Mouse (Mus musculus): ENCODE measurements around the gene Ggn. TPM values are rescaled to one million over a fixed set of nuclear protein-coding genes. Genes with fewer than 3 reads are reported as not detected.
A peak's percentile ranks its signal among the peaks of the same experiment; 100 is the strongest.
"Not testable (repeated sequence)": the region's sequence is repeated elsewhere in the genome, so short reads cannot be mapped to it uniquely, and the experiment has no call there.

Gene Ggn
- polyA plus RNA-seq, 1 experiment: 0.74 TPM

GRCm38 (mm10) chr7:29180854-29181236, 10.8 kb downstream of the Ggn start:
- Histone ChIP-seq H3K4me3 (ENCODE audit: low read depth, low read length) (peak overlapping the region; percentile 92), H3K27me3 (ENCODE audit: control insufficient read depth, insufficient read depth, low read length) (no peaks in the 10 kb centered on the region), H3K36me3 (ENCODE audit: control insufficient read depth, insufficient read depth, low read length) (peaks cover 9% of the 10 kb centered on the region), H3K4me1 (ENCODE audit: control insufficient read depth, insufficient read depth, insufficient read length, low read length) (peaks cover 5% of the 10 kb centered on the region; the same call in 1 of the 2 replicates), H3K27ac (ENCODE audit: insufficient read depth, low read depth, low read length) (no peak overlapping the region)
- 40% methylated on average over 5 of the region's 5 CpGs for WGBS
- TF ChIP-seq CTCF (IDR thresholded peaks at IDR 0.05; ENCODE audit: extremely low read depth, insufficient read length, insufficient replicate concordance, low read depth, low read length) (no peak), POLR2A (IDR thresholded peaks at IDR 0.05; ENCODE audit: low read depth, low read length) (no peak)

GRCm38 (mm10) chr7:29181323-29181722, 11.3 kb downstream of the Ggn start:
- not testable (repeated sequence) for H3K4me3 ChIP-seq (ENCODE audit: low read depth, low read length); H3K27me3 ChIP-seq (ENCODE audit: control insufficient read depth, insufficient read depth, low read length); H3K27ac ChIP-seq (ENCODE audit: insufficient read depth, low read depth, low read length); H3K36me3 ChIP-seq (ENCODE audit: control insufficient read depth, insufficient read depth, low read length); H3K4me1 ChIP-seq (ENCODE audit: control insufficient read depth, insufficient read depth, insufficient read length, low read length)
- 86% methylated on average over 4 of the region's 4 CpGs for WGBS

GRCm38 (mm10) chr7:29194230-29194629, 24.2 kb downstream of the Ggn start:
- not testable (repeated sequence) for H3K4me1 ChIP-seq (ENCODE audit: control insufficient read depth, insufficient read depth, insufficient read length, low read length); H3K4me3 ChIP-seq (ENCODE audit: low read depth, low read length); H3K36me3 ChIP-seq (ENCODE audit: control insufficient read depth, insufficient read depth, low read length); H3K27ac ChIP-seq (ENCODE audit: insufficient read depth, low read depth, low read length); H3K27me3 ChIP-seq (ENCODE audit: control insufficient read depth, insufficient read depth, low read length)
- 42% methylated on average over 1 of the region's 1 CpGs for WGBS

- no peak overlapping the region for H3K27ac ChIP-seq (ENCODE audit: insufficient read depth, low read depth, low read length)
- no peak overlapping the region for H3K4me3 ChIP-seq (ENCODE audit: low read depth, low read length)
- no peaks in the 10 kb centered on the region for H3K36me3 ChIP-seq (ENCODE audit: control insufficient read depth, insufficient read depth, low read length)
- no peaks in the 10 kb centered on the region for H3K4me1 ChIP-seq (ENCODE audit: control insufficient read depth, insufficient read depth, insufficient read length, low read length)
- no peak for TF ChIP-seq POLR2A (IDR thresholded peaks at IDR 0.05; ENCODE audit: low read depth, low read length)
- TF ChIP-seq CTCF (IDR thresholded peaks at IDR 0.05; ENCODE audit: extremely low read depth, insufficient read length, insufficient replicate concordance, low read depth, low read length): no peak
- 65% methylated on average over 6 of the region's 6 CpGs for WGBS
- no peaks in the 10 kb centered on the region for H3K27me3 ChIP-seq (ENCODE audit: control insufficient read depth, insufficient read depth, low read length)
These were observed 32.6 kb downstream of the Ggn start for GRCm38 (mm10) chr7:29202577-29202976.

GRCm38 (mm10) chr7:29211013-29211412, 41.0 kb downstream of the Ggn start:
- peak overlapping the region; percentile 53 for H3K4me3 ChIP-seq (ENCODE audit: low read depth, low read length)
- 13% methylated on average over 15 of the region's 15 CpGs for WGBS
- H3K36me3 ChIP-seq (ENCODE audit: control insufficient read depth, insufficient read depth, low read length); H3K27me3 ChIP-seq (ENCODE audit: control insufficient read depth, insufficient read depth, low read length); H3K4me1 ChIP-seq (ENCODE audit: control insufficient read depth, insufficient read depth, insufficient read length, low read length): not testable (repeated sequence)
- peak overlapping the region; percentile 26; the same call in 1 of the 2 replicates for H3K27ac ChIP-seq (ENCODE audit: insufficient read depth, low read depth, low read length)

GRCm38 (mm10) chr7:29211415-29212198, 41.6 kb downstream of the Ggn start:
- Histone ChIP-seq H3K36me3 (ENCODE audit: control insufficient read depth, insufficient read depth, low read length) (no peaks in the 10 kb centered on the region), H3K27ac (ENCODE audit: insufficient read depth, low read depth, low read length) (peak overlapping the region; percentile 26), H3K4me1 (ENCODE audit: control insufficient read depth, insufficient read depth, insufficient read length, low read length) (peaks cover 5% of the 10 kb centered on the region), H3K4me3 (ENCODE audit: low read depth, low read length) (peak overlapping the region; percentile 53), H3K27me3 (ENCODE audit: control insufficient read depth, insufficient read depth, low read length) (no peaks in the 10 kb centered on the region)
- WGBS: 5% methylated on average over 34 of the region's 34 CpGs
- no peak for TF ChIP-seq POLR2A (IDR thresholded peaks at IDR 0.05; ENCODE audit: low read depth, low read length)
- no peak for TF ChIP-seq CTCF (IDR thresholded peaks at IDR 0.05; ENCODE audit: extremely low read depth, insufficient read length, insufficient replicate concordance, low read depth, low read length)

GRCm38 (mm10) chr7:29212199-29212765, 42.3 kb downstream of the Ggn start:
- 37% methylated on average over 26 of the region's 26 CpGs for WGBS

GRCm38 (mm10) chr7:29212775-29213560, 43.0 kb downstream of the Ggn start:
- H3K36me3 ChIP-seq (ENCODE audit: control insufficient read depth, insufficient read depth, low read length); H3K4me1 ChIP-seq (ENCODE audit: control insufficient read depth, insufficient read depth, insufficient read length, low read length); H3K27me3 ChIP-seq (ENCODE audit: control insufficient read depth, insufficient read depth, low read length); H3K27ac ChIP-seq (ENCODE audit: insufficient read depth, low read depth, low read length); H3K4me3 ChIP-seq (ENCODE audit: low read depth, low read length): not testable (repeated sequence)
- 55% methylated on average over 40 of the region's 40 CpGs for WGBS

More at GRCm38 (mm10) chr7:29212199-29212765, 42.3 kb downstream of the Ggn start:
- H3K4me1 ChIP-seq (ENCODE audit: control insufficient read depth, insufficient read depth, insufficient read length, low read length): peaks cover 5% of the 10 kb centered on the region
- no peaks in the 10 kb centered on the region for H3K27me3 ChIP-seq (ENCODE audit: control insufficient read depth, insufficient read depth, low read length)
- TF ChIP-seq POLR2A (IDR thresholded peaks at IDR 0.05; ENCODE audit: low read depth, low read length) (no peak), CTCF (IDR thresholded peaks at IDR 0.05; ENCODE audit: extremely low read depth, insufficient read length, insufficient replicate concordance, low read depth, low read length) (no peak)
- H3K36me3 ChIP-seq (ENCODE audit: control insufficient read depth, insufficient read depth, low read length): no peaks in the 10 kb centered on the region
- H3K4me3 ChIP-seq (ENCODE audit: low read depth, low read length): peak overlapping the region; percentile 53
- H3K27ac ChIP-seq (ENCODE audit: insufficient read depth, low read depth, low read length): 0 out of 2 replicates have a peak overlapping the region, but pooled peaks have one; percentile 26
